Mouse (Mus musculus) midbrain, embryonic 10.5 days (tissue): ENCODE measurements at regions not wholly inside any gene's neighbourhood (a gene's known extent, or its start where the extent isn't known, plus 50 kb on each side); places are given as distances from the start of the nearest gene placed in this dataset.

Experiments
- DNase-seq: peaks from one replicate; pipeline ENCODE4 v3.0.0-alpha.2; 2017; ENCODE audit warnings: low spot score
- H3K27ac ChIP-seq: fragments of 300-500 bp; sonication (generic); replicated peaks from 2 replicates; pipeline ENCODE4 v1.5.1; 2016; ENCODE audit warnings: mild to moderate bottlenecking
- H3K27me3 ChIP-seq: fragments of 300-500 bp; sonication (generic); 2 replicates; pipeline ENCODE4 v1.6.1; 2016; ENCODE audit warnings: low read depth, mild to moderate bottlenecking; ENCODE audit not compliant: poor library complexity, severe bottlenecking
- H3K36me3 ChIP-seq: fragments of 300-500 bp; sonication (generic); 2 replicates; pipeline ENCODE4 v1.6.1; 2016; ENCODE audit warnings: mild to moderate bottlenecking, moderate library complexity
- H3K4me1 ChIP-seq: fragments of 300-500 bp; sonication (generic); 2 replicates; pipeline ENCODE4 v1.6.1; 2016
- H3K4me3 ChIP-seq: fragments of 300-500 bp; sonication (generic); 2 replicates; pipeline ENCODE4 v1.5.1; 2016; ENCODE audit warnings: mild to moderate bottlenecking, moderate library complexity
- H3K9me3 ChIP-seq: fragments of 300-500 bp; sonication (generic); replicated peaks from 2 replicates; pipeline ENCODE4 v1.6.1; 2016; ENCODE audit warnings: mild to moderate bottlenecking
- WGBS: fragments of 180-500 bp; shearing (Covaris S2); methylation state at CpG from one replicate; pipeline ENCODE4 v1.1.7; 2016; 5-methylcytosine and 5-hydroxymethylcytosine counted together

GRCm38 (mm10) chr7:137875306-137875705 lies 437.9 kb downstream of the Glrx3 start:
- WGBS: 96% methylated on average over 2 of the region's 2 CpGs
- DNase-seq: no peak
- H3K4me3 ChIP-seq: no peak overlapping the region
- H3K27me3 ChIP-seq: no peaks in the 10 kb centered on the region
- H3K36me3 ChIP-seq: no peaks in the 10 kb centered on the region
- no peaks in the 10 kb centered on the region for H3K4me1 ChIP-seq
- no peaks in the 10 kb centered on the region for H3K9me3 ChIP-seq
- no peak overlapping the region for H3K27ac ChIP-seq

GRCm38 (mm10) chr7:137879296-137879695 lies 441.9 kb downstream of the Glrx3 start:
- no peak for DNase-seq
- Histone ChIP-seq H3K27ac (no peak overlapping the region), H3K4me3 (no peak overlapping the region), H3K4me1 (no peaks in the 10 kb centered on the region; the same call in 1 of the 2 replicates), H3K36me3 (no peaks in the 10 kb centered on the region), H3K9me3 (no peaks in the 10 kb centered on the region), H3K27me3 (no peaks in the 10 kb centered on the region)
- WGBS: 92% methylated on average over 12 of the region's 12 CpGs

- 78% methylated on average over 5 of the region's 5 CpGs for WGBS
- H3K4me3 ChIP-seq: no peak overlapping the region
Observed at GRCm38 (mm10) chr7:137882876-137883275, 445.5 kb downstream of the Glrx3 start.

GRCm38 (mm10) chr7:137883701-137884100 lies 446.3 kb downstream of the Glrx3 start:
- H3K9me3 ChIP-seq: no peaks in the 10 kb centered on the region
- H3K4me1 ChIP-seq: peaks cover 3% of the 10 kb centered on the region; the same call in 1 of the 2 replicates
- H3K36me3 ChIP-seq: no peaks in the 10 kb centered on the region
- 87% methylated on average over 4 of the region's 4 CpGs for WGBS
- H3K27ac ChIP-seq: no peak overlapping the region
- no peaks in the 10 kb centered on the region for H3K27me3 ChIP-seq
- DNase-seq: no peak
- no peak overlapping the region for H3K4me3 ChIP-seq

More at GRCm38 (mm10) chr7:137882876-137883275, 445.5 kb downstream of the Glrx3 start:
- Histone ChIP-seq H3K27ac (no peak overlapping the region), H3K9me3 (no peaks in the 10 kb centered on the region), H3K27me3 (no peaks in the 10 kb centered on the region), H3K4me1 (peaks cover 3% of the 10 kb centered on the region; the same call in 1 of the 2 replicates), H3K36me3 (no peaks in the 10 kb centered on the region)
- no peak for DNase-seq

- DNase-seq: no peak
- Histone ChIP-seq H3K4me3 (no peak overlapping the region), H3K4me1 (peaks cover 3% of the 10 kb centered on the region; the same call in 1 of the 2 replicates), H3K27me3 (no peaks in the 10 kb centered on the region), H3K36me3 (no peaks in the 10 kb centered on the region), H3K27ac (no peak overlapping the region), H3K9me3 (no peaks in the 10 kb centered on the region)
- WGBS: 65% methylated on average over 8 of the region's 8 CpGs
Observed at GRCm38 (mm10) chr7:137885146-137885545, 447.7 kb downstream of the Glrx3 start.

GRCm38 (mm10) chr7:137888731-137889130 lies 451.3 kb downstream of the Glrx3 start:
- Histone ChIP-seq H3K36me3 (no peaks in the 10 kb centered on the region), H3K4me1 (0 out of 2 replicates have a peak, but pooled peaks cover 3% of the 10 kb centered on the region), H3K4me3 (no peak overlapping the region), H3K9me3 (no peaks in the 10 kb centered on the region), H3K27me3 (no peaks in the 10 kb centered on the region), H3K27ac (no peak overlapping the region)
- 90% methylated on average over 11 of the region's 11 CpGs for WGBS
- no peak for DNase-seq

GRCm38 (mm10) chr7:137906424-137907060 lies 469.1 kb downstream of the Glrx3 start:
- H3K9me3 ChIP-seq: no peaks in the 10 kb centered on the region
- H3K4me3 ChIP-seq: no peak overlapping the region
- H3K27ac ChIP-seq: no peak overlapping the region
- peaks cover 29% of the 10 kb centered on the region for H3K4me1 ChIP-seq
- no peak for DNase-seq
- 64% methylated on average over 9 of the region's 9 CpGs for WGBS
- no peaks in the 10 kb centered on the region for H3K36me3 ChIP-seq
- H3K27me3 ChIP-seq: no peaks in the 10 kb centered on the region

GRCm38 (mm10) chr7:137909456-137909855 lies 472.0 kb downstream of the Glrx3 start:
- WGBS: 43% methylated on average over 3 of the region's 3 CpGs
- Histone ChIP-seq H3K27ac (no peak overlapping the region), H3K4me3 (no peak overlapping the region), H3K4me1 (peaks cover 29% of the 10 kb centered on the region), H3K9me3 (no peaks in the 10 kb centered on the region), H3K27me3 (no peaks in the 10 kb centered on the region), H3K36me3 (no peaks in the 10 kb centered on the region)
- no peak for DNase-seq

- H3K27me3 ChIP-seq: no peaks in the 10 kb centered on the region
- H3K9me3 ChIP-seq: no peaks in the 10 kb centered on the region
- peaks cover 11% of the 10 kb centered on the region for H3K4me1 ChIP-seq
- 80% methylated on average over 4 of the region's 4 CpGs for WGBS
- no peaks in the 10 kb centered on the region for H3K36me3 ChIP-seq
- H3K27ac ChIP-seq: no peak overlapping the region
- DNase-seq: no peak
- no peak overlapping the region for H3K4me3 ChIP-seq
Observed at GRCm38 (mm10) chr7:137913551-137914105, 476.2 kb downstream of the Glrx3 start.

- DNase-seq: no peak
- Histone ChIP-seq H3K27me3 (no peaks in the 10 kb centered on the region), H3K9me3 (no peaks in the 10 kb centered on the region), H3K36me3 (no peaks in the 10 kb centered on the region), H3K4me3 (no peak overlapping the region), H3K27ac (no peak overlapping the region), H3K4me1 (peaks cover 2% of the 10 kb centered on the region)
- 86% methylated on average over 5 of the region's 5 CpGs for WGBS
Observed at GRCm38 (mm10) chr7:137914506-137914905, 477.1 kb downstream of the Glrx3 start.

- Histone ChIP-seq H3K27ac (no peak overlapping the region), H3K36me3 (no peaks in the 10 kb centered on the region), H3K9me3 (no peaks in the 10 kb centered on the region), H3K4me3 (no peak overlapping the region), H3K27me3 (no peaks in the 10 kb centered on the region), H3K4me1 (no peaks in the 10 kb centered on the region)
- 77% methylated on average over 1 of the region's 1 CpGs for WGBS
- DNase-seq: no peak
Observed at GRCm38 (mm10) chr7:137916351-137916750, 478.9 kb downstream of the Glrx3 start.

- Histone ChIP-seq H3K4me1 (peaks cover 7% of the 10 kb centered on the region; the same call in 1 of the 2 replicates), H3K4me3 (no peak overlapping the region), H3K36me3 (no peaks in the 10 kb centered on the region), H3K27ac (no peak overlapping the region), H3K27me3 (no peaks in the 10 kb centered on the region), H3K9me3 (no peaks in the 10 kb centered on the region)
- 72% methylated on average over 7 of the region's 7 CpGs for WGBS
- no peak for DNase-seq
Observed at GRCm38 (mm10) chr7:137924464-137925167, 472.9 kb downstream of the Tcerg1l start.

- no peak overlapping the region for H3K4me3 ChIP-seq
- H3K36me3 ChIP-seq: no peaks in the 10 kb centered on the region
- H3K27ac ChIP-seq: no peak overlapping the region
- no peak for DNase-seq
- no peaks in the 10 kb centered on the region for H3K27me3 ChIP-seq
- H3K9me3 ChIP-seq: no peaks in the 10 kb centered on the region
- H3K4me1 ChIP-seq: peaks cover 14% of the 10 kb centered on the region
- WGBS: 83% methylated on average over 3 of the region's 3 CpGs
Observed at GRCm38 (mm10) chr7:137925656-137926055, 471.9 kb downstream of the Tcerg1l start.
